In the genomic region with DNA sequence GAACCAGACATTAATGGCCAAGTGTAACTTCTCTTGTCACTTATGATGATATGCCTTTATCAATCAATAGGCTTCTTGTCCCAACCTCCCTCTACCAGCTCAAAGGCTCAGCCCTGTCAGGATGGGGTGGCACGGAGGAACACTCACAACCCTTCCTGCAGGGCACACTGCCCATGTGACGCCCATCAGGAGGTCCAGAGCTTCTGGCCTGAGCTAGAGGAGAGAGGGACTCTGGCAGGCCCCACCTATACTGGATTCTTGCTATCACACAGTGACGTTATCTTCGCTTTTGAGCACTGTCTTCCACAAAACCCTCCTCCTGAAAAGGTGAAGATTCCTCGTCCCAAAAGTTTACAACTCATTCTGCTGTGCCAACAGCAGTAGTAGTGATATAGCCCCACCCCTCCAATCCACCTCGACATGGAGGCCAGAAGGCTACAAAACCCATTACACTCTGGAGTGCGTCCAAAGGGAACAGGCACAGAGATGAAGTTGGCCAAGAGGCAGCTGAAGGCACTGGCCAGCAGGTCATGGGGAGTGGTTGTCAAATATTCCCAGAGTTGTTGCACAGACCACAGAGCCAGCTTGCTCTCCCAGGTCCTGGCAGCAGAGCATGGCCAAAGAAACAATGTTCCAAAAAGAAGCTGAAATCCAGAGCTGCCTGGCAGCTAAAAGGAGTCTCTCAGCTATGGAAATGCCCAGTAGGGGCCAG, we compare ENCODE assay signal across 9 mouse cellular contexts. TPM values are rescaled to one million over a fixed set of nuclear protein-coding genes. Genes with fewer than 3 reads are reported as not detected.
DNase-seq lines count a peak whose midpoint lies in the region; ATAC-seq lines count a peak whose summit lies in the region.
"Had no signal": no experiment of that assay in that cellular context is flagged by ENCODE, and none has a peak within 500 bp of the region (broad histone marks: within the 10 kb centered on the region; RNA-seq: fewer than 3 reads in every experiment).

No protein-coding gene starts in this region.

- no peak overlapping the region for H3K4me2 ChIP-seq in heart, embryonic 12.5 days
- H3K4me2 ChIP-seq in intestine, embryonic 16.5 days (ENCODE audit: low read depth, low read length) = no peak overlapping the region

- peaks cover 78% of the 10 kb centered on the region for H3K4me1 ChIP-seq in heart, embryonic 12.5 days (replicated peaks)
- H3K4me1 ChIP-seq in intestine, embryonic 16.5 days (ENCODE audit: control insufficient read depth, insufficient read depth, low read length) = peaks cover 45% of the 10 kb centered on the region

- no peak overlapping the region for H3K4me3 ChIP-seq in heart, embryonic 12.5 days
- no peak overlapping the region for H3K4me3 ChIP-seq in intestine, embryonic 16.5 days (ENCODE audit: low read length)

- no peaks in the 10 kb centered on the region for H3K36me3 ChIP-seq in heart, embryonic 12.5 days
- no peaks in the 10 kb centered on the region for H3K36me3 ChIP-seq in intestine, embryonic 16.5 days (ENCODE audit: control insufficient read depth, insufficient read depth, low read length)

- H3K27ac ChIP-seq in heart, embryonic 12.5 days (ENCODE audit: poor library complexity, severe bottlenecking) = no peak overlapping the region
- H3K27ac ChIP-seq in intestine, embryonic 16.5 days (ENCODE audit: low read length) = no peak overlapping the region; the same call in 1 of the 2 replicates

- WGBS in heart, embryonic 12.5 days = 74% methylated on average over 7 of the region's 7 CpGs
- 77% methylated on average over 7 of the region's 7 CpGs for WGBS in intestine, embryonic 16.5 days

- no peak overlapping the region for H3K9ac ChIP-seq in heart, embryonic 12.5 days
- H3K9ac ChIP-seq in intestine, embryonic 16.5 days (ENCODE audit: low read depth, low read length) = no peak overlapping the region

- no peaks in the 10 kb centered on the region for H3K9me3 ChIP-seq in heart, embryonic 12.5 days (replicated peaks)
- no peaks in the 10 kb centered on the region for H3K9me3 ChIP-seq in intestine, embryonic 16.5 days (ENCODE audit: control insufficient read depth, low read length)

- H3K27me3 ChIP-seq in heart, embryonic 12.5 days (replicated peaks) = no peaks in the 10 kb centered on the region
- no peaks in the 10 kb centered on the region for H3K27me3 ChIP-seq in intestine, embryonic 16.5 days (replicated peaks; ENCODE audit: control insufficient read depth, insufficient read depth, low read length)

- intact Hi-C loops in left cerebral cortex, postnatal 10 days (cut with DNase I) = no loop called here

- no peak for ATAC-seq in heart, embryonic 12.5 days (ENCODE audit: insufficient number of reproducible peaks, low FRiP score)
- no peak for ATAC-seq in intestine, embryonic 16.5 days

- peak; percentile 62 to 82 for DNase-seq in heart, adult 18-20 months
- peak; percentile 77 for DNase-seq in 3134 (ENCODE audit: extremely low read depth, insufficient read length, low spot score)
- DNase-seq in cerebellum, adult 18-20 months = peak; percentile 60 to 74
- peak; percentile 35 for DNase-seq in heart, postnatal 4 days
- no peak for DNase-seq in left cerebral cortex, postnatal 10 days (ENCODE audit: extremely low spot score in 1 of 2, low spot score in 2 of 2)
- no peak for DNase-seq in yolk sac, embryonic 10.5 days (ENCODE audit: low spot score)
- DNase-seq: right cerebral cortex, postnatal 25 days had no signal

RNA-seq across cellular contexts. Expression of gene Tspan9, which starts 34.9 kb away (rescaled TPM):
- total RNA-seq in heart, adult 18-20 months (2021) = 100 to 1,000 TPM in 1 of 2 experiments, 10 to 100 TPM in 1; 83.1 to 104 TPM
- polyA plus RNA-seq in heart, embryonic 12.5 days (2016; fragmentation: Nextera tagmentation; extraction: Ambion mirVana) = 172 and 183 TPM in 2 replicates
- 100 to 1,000 TPM; 216 TPM for total RNA-seq in heart, postnatal 4 days (2021)
- polyA plus RNA-seq in intestine, embryonic 16.5 days (2015; fragmentation: Nextera tagmentation; extraction: Ambion mirVana) = 89.1 and 94.1 TPM in 2 replicates
- 10 to 100 TPM; 84.7 to 89.1 TPM for total RNA-seq in left cerebral cortex, postnatal 10 days (2021)

Comparison
In these comparisons a context has a peak if more than half of its experiments do, and no peak if none do; other contexts are left out.
1. DNase-seq: peak in heart, adult 18-20 months (2 of 2), 3134 (single experiment), cerebellum, adult 18-20 months (2 of 2) and heart, postnatal 4 days (single experiment); none in left cerebral cortex, postnatal 10 days (0 of 2) and yolk sac, embryonic 10.5 days (single experiment).